In genomic region chr7:123377443-123378400, GRCm38 (mm10) we compare ENCODE assay signal across 8 mouse cellular contexts. TPM values are rescaled to one million over a fixed set of nuclear protein-coding genes. Genes with fewer than 3 reads are reported as not detected.
DNase-seq lines count a peak whose midpoint lies in the region; ATAC-seq lines count a peak whose summit lies in the region.

No protein-coding gene starts in this region.

- whole genome bisulfite sequencing in hindbrain, embryonic 11.5 days = 4% methylated on average over 41 of the region's 41 CpGs

- peak overlapping the region; percentile 86 for H3K4me2 ChIP-seq in hindbrain, embryonic 11.5 days (replicated peaks; ENCODE audit: low read depth, low read length)

- peak overlapping the region; percentile 90 for H3K9ac ChIP-seq in hindbrain, embryonic 11.5 days (ENCODE audit: low read depth, low read length)

- H3K27ac ChIP-seq in hindbrain, embryonic 11.5 days (ENCODE audit: low read depth, low read length) = 0 out of 2 replicates have a peak overlapping the region, but pooled peaks have one; percentile 52

- H3K27me3 ChIP-seq in hindbrain, embryonic 11.5 days (ENCODE audit: control insufficient read depth, insufficient read depth, low read length) = no peaks in the 10 kb centered on the region

- no peaks in the 10 kb centered on the region for H3K4me1 ChIP-seq in hindbrain, embryonic 11.5 days (replicated peaks; ENCODE audit: control insufficient read depth, insufficient read depth, low read length)

- no peaks in the 10 kb centered on the region for H3K36me3 ChIP-seq in hindbrain, embryonic 11.5 days (ENCODE audit: control insufficient read depth, insufficient read depth, low read length)

- DNase-seq in Muller cell, postnatal 12 days (ENCODE audit: inconsistent ontology term) = peak; percentile 96
- peak; percentile 96 for DNase-seq in cerebellum, adult 9-11 months
- DNase-seq in frontal cortex, adult 2 months (ENCODE audit: extremely low spot score in 1 of 2, low spot score in 1 of 2) = peak; percentile 98
- DNase-seq in hindbrain, embryonic 11.5 days (ENCODE audit: low spot score) = peak; percentile 93
- DNase-seq in layer of hippocampus, postnatal 10 days (ENCODE audit: low spot score in 2 of 2) = peak; percentile 87 to 91
- peak; percentile 98 for DNase-seq in lung, postnatal 10 days
- DNase-seq in ovary, postnatal 36 days (ENCODE audit: low spot score) = peak; percentile 89
- DNase-seq in thymus, postnatal 25 days = peak; percentile 92

- no peaks in the 10 kb centered on the region for H3K9me3 ChIP-seq in hindbrain, embryonic 11.5 days (ENCODE audit: control insufficient read depth, low read length)

- H3K4me3 ChIP-seq in hindbrain, embryonic 11.5 days (ENCODE audit: low read depth, low read length) = peak overlapping the region; percentile 88

- ATAC-seq in hindbrain, embryonic 11.5 days (ENCODE audit: low FRiP score) = peak; percentile 99

RNA-seq across cellular contexts. Expression of gene Arhgap17, which starts 8.0 kb away (rescaled TPM):
- polyA plus RNA-seq in frontal cortex, adult 2 months (2012; rRNA removed) = 16.4 and 20.4 TPM in 2 replicates
- 23.6 and 25.8 TPM in 2 replicates for polyA plus RNA-seq in hindbrain, embryonic 11.5 days (2014; fragmentation: Nextera tagmentation; extraction: Ambion mirVana)
- total RNA-seq in layer of hippocampus, postnatal 10 days (2021) = 10 to 100 TPM; 16.6 to 27.2 TPM

RNA-seq across cellular contexts. Expression of gene Lcmt1, which starts 8.1 kb away (rescaled TPM):
- polyA plus RNA-seq in frontal cortex, adult 2 months (2012; rRNA removed) = 87.9 and 89.4 TPM in 2 replicates
- 69.5 and 70.5 TPM in 2 replicates for polyA plus RNA-seq in hindbrain, embryonic 11.5 days (2014; fragmentation: Nextera tagmentation; extraction: Ambion mirVana)
- 10 to 100 TPM; 86.6 to 87.0 TPM for total RNA-seq in layer of hippocampus, postnatal 10 days (2021)

Comparison
In these comparisons a context has a peak if more than half of its experiments do, and no peak if none do; other contexts are left out.
1. Peak in every context shown above with its lines: DNase-seq, ATAC-seq, H3K4me3 ChIP-seq and H3K27ac ChIP-seq.